Mouse (Mus musculus): ENCODE results near the gene Cylc2. TPM values are rescaled to one million over a fixed set of nuclear protein-coding genes. Genes with fewer than 3 reads are reported as not detected.

Gene Cylc2
- polyA plus RNA-seq (2012; ENCODE audit: insufficient read depth, low replicate concordance) = not detected in 2 replicates

DNA sequence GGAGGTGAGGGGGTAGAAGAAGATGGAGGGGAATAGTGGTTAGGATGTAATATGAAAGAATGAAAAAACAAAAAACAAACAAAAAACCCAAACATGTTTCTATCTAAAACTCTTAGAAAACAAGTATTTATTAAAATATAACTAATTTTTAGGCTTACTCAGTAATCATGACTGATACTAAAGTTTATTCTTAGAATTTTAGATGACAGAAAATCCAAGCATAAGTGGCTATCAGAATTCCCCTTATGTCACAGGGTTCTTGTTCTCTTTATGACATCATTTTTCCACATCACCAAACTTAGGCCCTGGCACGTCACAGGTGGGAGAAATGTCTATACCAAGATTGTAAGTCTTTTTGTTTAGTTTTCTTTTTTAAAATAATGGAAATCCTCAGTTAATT lies at the start of gene Cylc2:
TSS of gene Cylc2 (plus strand) at position 301 of the 400 bp plus-strand sequence.
- Histone ChIP-seq H3K9me3 (no peaks in the 10 kb centered on the region), H3K4me3 (replicated peaks) (no peak within 1 kb of the TSS), H3K36me3 (replicated peaks; ENCODE audit: low read length) (no peaks in the 10 kb centered on the region), H3K4me1 (no peaks in the 10 kb centered on the region), H3K27me3 (replicated peaks) (no peaks in the 10 kb centered on the region)
- TF ChIP-seq FLI1 (IDR thresholded peaks at IDR 0.05; ENCODE audit: low read length) (no peak), GATA1 (IDR thresholded peaks at IDR 0.05; ENCODE audit: borderline replicate concordance, low read length) (no peak)

Measured in megakaryocyte, embryonic 14.5 days (primary cell).